Mouse (Mus musculus) lung, embryonic 14.5 days (tissue): ENCODE data around the gene Lmna. TPM values are rescaled to one million over a fixed set of nuclear protein-coding genes. Genes with fewer than 3 reads are reported as not detected.

Experiments used
- ATAC-seq: fragments of 200-750 bp; cut with Nextera tagmentation; 2 replicates; pipeline ENCODE4 v1.8.0; 2017; ENCODE audit warnings: mild to moderate bottlenecking, moderate TSS enrichment, moderate library complexity; ENCODE audit not compliant: insufficient read depth
- DNase-seq: peaks from one replicate; pipeline ENCODE4 v3.0.0-alpha.2; 2015
- H3K27ac ChIP-seq: fragments of 300-500 bp; sonication (generic); 2 replicates; pipeline ENCODE4 v1.5.1; 2014; ENCODE audit warnings: low read depth, mild to moderate bottlenecking, moderate library complexity
- H3K27me3 ChIP-seq: fragments of 300-500 bp; sonication (generic); 2 replicates; pipeline ENCODE4 v1.6.1; 2014; ENCODE audit warnings: low read length, control low read depth; ENCODE audit not compliant: insufficient read depth
- H3K36me3 ChIP-seq: fragments of 300-500 bp; sonication (generic); 2 replicates; pipeline ENCODE4 v1.6.1; 2014; ENCODE audit warnings: control low read depth; ENCODE audit not compliant: insufficient read depth
- H3K4me1 ChIP-seq: fragments of 300-500 bp; sonication (generic); 2 replicates; pipeline ENCODE4 v1.6.1; 2014; ENCODE audit warnings: antibody characterized with exemption, control low read depth; ENCODE audit not compliant: insufficient read depth
- H3K4me2 ChIP-seq: fragments of 300-500 bp; sonication (generic); 2 replicates; pipeline ENCODE4 v1.6.1; 2014; ENCODE audit warnings: mild to moderate bottlenecking
- H3K4me3 ChIP-seq: fragments of 300-500 bp; sonication (generic); 2 replicates; pipeline ENCODE4 v1.5.1; 2014; ENCODE audit warnings: low read depth, low read length
- H3K9ac ChIP-seq: fragments of 300-500 bp; sonication (generic); 2 replicates; pipeline ENCODE4 v1.6.1; 2014
- H3K9me3 ChIP-seq: fragments of 300-500 bp; sonication (generic); 2 replicates; pipeline ENCODE4 v1.6.1; 2016; ENCODE audit warnings: low read depth, low read length, control low read depth
- CTCF ChIP-seq: IDR thresholded peaks from 2 replicates; pipeline ENCODE4 v1.5.1; 2016; ENCODE audit warnings: antibody characterized with exemption, low read depth
- WGBS: fragments of 180-500 bp; shearing (Covaris S2); extraction: QIAGEN DNeasy Blood & Tissue Kit; methylation state at CpG from one replicate; pipeline ENCODE4 v1.1.7; 2014; 5-methylcytosine and 5-hydroxymethylcytosine counted together
- polyA plus RNA-seq: library from polyadenylated mRNA; unstranded; fragments of >200 nt; fragmentation: Nextera tagmentation; extraction: Ambion mirVana; gene quantifications from 2 replicates; pipeline ENCODE4 v1.2.1, GENCODE M21; 2014

The Lmna gene
- polyA plus RNA-seq, 1 experiment from 2014 or later: 70.0 TPM

DNA sequence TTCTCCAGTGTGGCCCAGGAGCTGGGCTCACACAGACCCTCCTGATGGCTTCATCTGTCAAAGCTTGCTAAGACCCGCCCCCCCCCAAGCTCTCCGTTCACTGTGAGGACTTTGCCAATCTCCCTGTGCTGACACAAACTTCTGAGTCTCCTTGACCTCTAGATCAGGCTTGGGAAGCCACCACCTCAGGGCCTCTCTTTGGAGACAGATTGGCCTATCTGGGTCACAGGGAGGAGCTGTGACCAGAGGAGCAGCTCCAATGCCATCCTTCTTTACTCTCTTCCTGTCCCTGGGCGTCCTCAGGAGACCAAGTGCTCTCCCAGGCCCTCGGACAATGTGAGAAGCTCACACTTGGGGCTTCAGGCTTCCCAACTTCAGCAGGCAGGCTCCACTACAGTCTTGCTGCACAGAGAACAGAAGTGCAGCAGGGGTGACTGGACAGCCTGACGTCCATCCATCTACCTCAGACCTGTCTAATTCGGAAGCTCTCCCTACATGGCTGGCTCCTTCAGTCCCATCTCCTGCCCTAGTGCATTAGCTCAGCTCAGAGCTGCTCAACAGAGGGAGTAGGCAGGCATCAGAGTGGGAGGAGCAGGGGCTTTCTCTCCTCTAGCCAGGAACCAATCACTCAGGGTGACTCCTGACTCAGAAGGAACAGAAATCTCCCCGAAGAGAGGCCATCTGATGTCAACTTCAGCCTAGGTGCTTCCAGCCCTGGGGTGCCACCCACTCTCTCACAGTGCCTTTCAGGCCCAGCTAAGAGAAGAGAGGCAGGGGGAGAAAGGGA, 52.8 kb downstream of the Lmna start:
- no peak for TF ChIP-seq CTCF
- no peaks in the 10 kb centered on the region for H3K4me1 ChIP-seq
- no peak for DNase-seq
- H3K27me3 ChIP-seq: no peaks in the 10 kb centered on the region; the same call in 1 of the 2 replicates
- H3K36me3 ChIP-seq: no peaks in the 10 kb centered on the region
- no peak for ATAC-seq
- 59% methylated on average over 7 of the region's 7 CpGs for WGBS
- no peak overlapping the region for H3K4me3 ChIP-seq
- no peak overlapping the region for H3K9ac ChIP-seq
- H3K4me2 ChIP-seq: no peak overlapping the region
- no peaks in the 10 kb centered on the region for H3K9me3 ChIP-seq
- no peak overlapping the region for H3K27ac ChIP-seq

DNA sequence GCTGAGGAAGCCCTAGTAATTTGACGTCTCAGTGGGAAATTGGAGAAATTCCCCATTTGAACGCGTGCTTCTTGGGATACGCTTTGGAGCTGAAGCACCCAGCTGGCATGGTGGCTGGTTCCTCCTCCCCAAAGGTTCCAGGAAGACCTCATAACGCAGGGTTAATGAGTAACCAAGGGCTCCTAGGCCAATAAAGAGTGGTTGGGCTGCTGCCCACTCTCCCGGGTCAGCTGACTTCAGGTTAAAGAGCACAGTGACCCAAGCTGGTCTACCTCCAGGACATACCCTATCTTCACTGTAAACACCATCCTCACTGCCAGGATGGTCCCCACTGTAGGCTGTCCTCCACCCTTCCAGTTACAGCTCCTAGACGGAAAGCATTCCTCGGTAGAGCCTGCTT, 53.4 kb downstream of the Lmna start:
- ATAC-seq: no peak
- no peak overlapping the region for H3K4me3 ChIP-seq
- no peak for DNase-seq
- H3K27me3 ChIP-seq: no peaks in the 10 kb centered on the region; the same call in 1 of the 2 replicates
- no peaks in the 10 kb centered on the region for H3K9me3 ChIP-seq
- no peak for TF ChIP-seq CTCF
- WGBS: 76% methylated on average over 8 of the region's 8 CpGs
- H3K36me3 ChIP-seq: no peaks in the 10 kb centered on the region
- H3K27ac ChIP-seq: no peak overlapping the region
- H3K9ac ChIP-seq: no peak overlapping the region
- no peaks in the 10 kb centered on the region for H3K4me1 ChIP-seq
- no peak overlapping the region for H3K4me2 ChIP-seq

DNA sequence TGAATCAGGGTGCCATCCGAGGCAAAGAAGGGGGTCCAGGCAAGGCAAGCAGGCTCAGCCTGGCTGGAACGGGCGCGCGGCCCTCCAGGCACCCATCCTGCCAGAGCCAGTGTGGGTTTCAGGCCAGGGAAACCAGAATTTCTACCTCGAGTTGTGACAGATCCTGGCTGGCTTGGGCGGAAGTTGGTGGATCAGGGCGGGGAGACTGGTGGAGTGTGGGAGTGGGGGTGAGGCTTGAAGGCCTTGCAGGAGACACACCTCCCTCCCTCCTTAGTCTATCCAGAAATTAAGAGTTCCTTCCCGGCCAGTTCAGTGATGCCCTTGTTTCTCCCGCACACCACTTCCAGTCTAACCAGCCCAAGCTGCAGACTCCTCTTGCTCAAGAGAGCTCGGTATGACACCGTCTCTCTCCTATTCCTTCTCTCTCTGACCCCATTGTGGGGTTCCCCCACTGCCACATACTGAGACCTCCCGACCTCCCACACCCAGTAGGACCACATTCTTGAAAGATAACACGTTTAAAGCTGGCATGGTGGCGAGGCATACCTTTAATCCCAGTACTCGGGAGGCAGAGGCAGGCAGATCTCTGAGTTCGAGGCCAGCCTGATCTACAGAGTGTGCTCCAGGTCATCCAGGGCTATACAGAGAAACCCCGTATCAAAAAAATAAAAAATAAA, 54.0 kb downstream of the Lmna start:
- WGBS: 72% methylated on average over 18 of the region's 18 CpGs
- Histone ChIP-seq H3K27ac (no peak overlapping the region), H3K4me2 (no peak overlapping the region), H3K9me3 (no peaks in the 10 kb centered on the region), H3K27me3 (no peaks in the 10 kb centered on the region; the same call in 1 of the 2 replicates), H3K4me3 (no peak overlapping the region), H3K36me3 (no peaks in the 10 kb centered on the region), H3K4me1 (no peaks in the 10 kb centered on the region), H3K9ac (no peak overlapping the region)
- no peak for DNase-seq
- ATAC-seq: no peak
- TF ChIP-seq CTCF: no peak

DNA sequence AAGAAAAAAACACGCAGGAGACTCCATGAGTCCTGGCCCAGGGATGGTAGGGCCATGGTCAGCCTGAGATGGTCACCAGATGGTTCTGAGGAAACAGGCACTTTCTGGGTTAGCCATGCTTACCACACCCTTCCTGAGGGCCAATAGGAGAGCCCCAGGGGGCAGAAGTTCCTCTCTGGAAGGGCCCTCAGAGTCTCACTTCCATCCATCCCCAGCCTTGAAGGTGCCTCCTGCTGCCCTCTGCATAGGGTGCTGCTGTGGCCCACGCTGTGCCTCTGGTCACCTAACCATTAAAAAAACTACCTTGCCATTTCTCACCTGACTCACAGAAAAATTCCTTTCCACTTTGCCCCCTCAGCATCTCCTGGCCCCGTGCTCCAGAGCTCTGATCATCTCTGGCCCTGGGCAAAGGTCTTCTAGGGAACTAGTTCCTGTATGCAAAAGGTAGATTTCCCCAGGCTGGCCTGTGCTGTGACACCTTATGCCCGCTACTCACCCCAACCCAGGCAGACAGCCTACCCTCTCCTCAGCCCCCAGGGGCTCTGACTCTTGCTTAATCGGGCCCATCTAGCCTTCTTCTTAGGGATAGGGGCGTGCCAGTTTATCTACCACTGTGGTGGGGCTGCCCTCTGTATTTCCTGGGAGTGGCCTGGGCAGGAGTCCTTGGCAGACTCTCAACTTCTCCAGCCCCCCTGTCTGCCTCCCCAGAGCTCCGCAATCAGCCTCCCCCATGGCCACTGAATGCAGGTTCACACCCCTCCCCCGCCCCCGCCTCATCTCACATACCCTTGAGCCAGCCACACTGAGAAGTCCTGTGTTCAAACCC, 54.8 kb downstream of the Lmna start:
- Histone ChIP-seq H3K4me3 (no peak overlapping the region), H3K27ac (no peak overlapping the region), H3K4me2 (no peak overlapping the region), H3K4me1 (no peaks in the 10 kb centered on the region; the same call in 1 of the 2 replicates), H3K9ac (0 out of 2 replicates have a peak overlapping the region, but pooled peaks have one; percentile 3), H3K36me3 (no peaks in the 10 kb centered on the region), H3K9me3 (no peaks in the 10 kb centered on the region), H3K27me3 (no peaks in the 10 kb centered on the region; the same call in 1 of the 2 replicates)
- ATAC-seq (0 out of 2 replicates have a peak, but pooled peaks have one; percentile 30), DNase-seq (no peak)
- WGBS: 42% methylated on average over 9 of the region's 9 CpGs
- TF ChIP-seq CTCF: no peak

DNA sequence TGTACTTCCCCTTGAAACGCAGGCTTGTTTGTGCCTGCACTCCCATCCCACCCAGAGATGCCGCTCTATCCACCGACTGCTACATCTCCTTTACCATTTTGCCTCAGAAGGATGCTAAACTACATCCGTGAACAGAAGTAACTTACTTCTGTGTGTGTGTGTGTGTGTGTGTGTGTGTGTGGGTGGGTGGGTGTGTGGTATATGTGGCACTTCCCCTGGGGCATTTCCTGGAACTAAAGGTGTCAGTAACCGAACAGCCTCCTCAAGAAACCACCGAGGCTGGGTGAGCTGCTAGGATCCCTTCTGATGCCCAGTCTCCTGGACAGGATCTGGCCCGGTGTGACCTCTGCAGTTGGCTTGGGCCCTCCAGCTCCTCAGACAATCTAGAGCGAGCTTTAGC, 55.8 kb downstream of the Lmna start:
- H3K36me3 ChIP-seq: no peaks in the 10 kb centered on the region
- WGBS: 70% methylated on average over 8 of the region's 8 CpGs

DNA sequence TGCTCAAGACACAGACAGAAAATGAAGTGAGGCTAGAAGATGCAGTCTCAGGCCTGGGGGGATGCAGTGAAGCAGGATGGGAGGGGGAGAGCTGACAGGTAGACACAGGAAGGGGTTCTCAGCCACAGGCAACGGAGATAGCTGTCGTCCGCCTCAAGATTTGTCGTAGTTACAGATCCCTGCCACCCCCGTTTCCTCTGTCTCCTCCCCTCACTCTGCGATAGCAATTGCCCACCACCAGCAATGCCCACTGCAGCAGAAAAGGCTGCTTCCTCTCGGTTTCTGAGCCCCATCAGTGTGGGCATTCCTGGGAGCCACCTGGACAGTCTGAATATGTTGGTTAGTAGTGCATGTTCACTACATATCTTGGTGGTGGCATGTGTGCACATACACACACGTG, 56.4 kb downstream of the Lmna start:
- H3K9ac ChIP-seq: no peak overlapping the region
- no peak overlapping the region for H3K4me3 ChIP-seq
- no peak overlapping the region for H3K4me2 ChIP-seq
- H3K4me1 ChIP-seq: peaks cover 7% of the 10 kb centered on the region; the same call in 1 of the 2 replicates
- H3K36me3 ChIP-seq: no peaks in the 10 kb centered on the region
- 47% methylated on average over 8 of the region's 8 CpGs for WGBS
- no peaks in the 10 kb centered on the region for H3K9me3 ChIP-seq
- no peak for TF ChIP-seq CTCF
- DNase-seq: no peak
- no peak overlapping the region for H3K27ac ChIP-seq
- H3K27me3 ChIP-seq: no peaks in the 10 kb centered on the region
- ATAC-seq: no peak

More for the DNA sequence above, 55.8 kb downstream of the Lmna start:
- DNase-seq (no peak), ATAC-seq (no peak)
- Histone ChIP-seq H3K9ac (no peak overlapping the region), H3K27me3 (no peaks in the 10 kb centered on the region; the same call in 1 of the 2 replicates), H3K4me2 (no peak overlapping the region), H3K9me3 (no peaks in the 10 kb centered on the region), H3K4me3 (no peak overlapping the region), H3K4me1 (peaks cover 6% of the 10 kb centered on the region; the same call in 1 of the 2 replicates), H3K27ac (no peak overlapping the region)
- no peak for TF ChIP-seq CTCF

DNA sequence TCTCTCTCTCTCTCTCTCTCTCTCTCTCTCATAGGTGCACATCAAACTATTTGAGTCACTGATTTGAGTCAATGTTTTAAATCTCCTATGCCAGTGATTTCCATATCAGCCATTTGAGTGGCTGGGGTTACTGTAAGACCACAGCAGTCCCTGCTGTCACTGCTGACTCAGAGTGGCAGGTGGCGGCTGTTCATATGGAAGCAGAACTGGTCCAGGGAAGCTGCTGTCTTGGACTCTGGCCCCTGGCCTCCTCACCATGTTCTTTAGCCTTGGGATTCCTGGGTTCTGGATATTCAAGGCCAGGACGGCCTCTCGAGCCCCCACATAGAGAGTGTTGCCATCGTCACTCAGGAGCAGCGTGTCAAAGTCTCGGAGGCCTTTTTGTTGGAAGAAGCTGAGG, 57.0 kb downstream of the Lmna start:
- ATAC-seq (no peak), DNase-seq (no peak)
- Histone ChIP-seq H3K9ac (no peak overlapping the region), H3K36me3 (no peaks in the 10 kb centered on the region), H3K4me3 (no peak overlapping the region), H3K27ac (no peak overlapping the region), H3K4me2 (no peak overlapping the region), H3K4me1 (peaks cover 7% of the 10 kb centered on the region; the same call in 1 of the 2 replicates), H3K27me3 (no peaks in the 10 kb centered on the region), H3K9me3 (no peaks in the 10 kb centered on the region)
- no peak for TF ChIP-seq CTCF
- WGBS: 69% methylated on average over 6 of the region's 6 CpGs
